18 mouse cellular contexts compared by ENCODE assay signal in the genomic region with DNA sequence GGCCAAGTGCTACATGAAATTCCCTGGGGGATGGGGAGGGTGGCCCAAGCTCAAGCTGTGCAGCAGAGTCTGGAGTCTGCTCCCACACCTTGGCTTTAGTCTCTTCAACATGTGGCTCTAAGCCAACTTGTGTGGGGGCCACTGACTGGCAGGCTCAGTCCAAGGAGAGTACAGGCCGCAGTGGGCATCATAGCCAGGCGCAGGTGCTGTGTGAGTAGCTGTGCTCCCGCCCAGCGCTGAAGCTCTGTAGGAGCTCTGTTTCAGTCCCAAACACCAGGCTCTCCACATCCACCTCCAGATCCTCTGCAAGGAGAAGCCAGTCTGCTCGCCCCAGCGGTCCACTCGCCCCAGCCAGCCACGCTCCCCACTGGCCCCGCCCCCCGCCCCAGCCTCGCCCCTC. TPM values are rescaled to one million over a fixed set of nuclear protein-coding genes. Genes with fewer than 3 reads are reported as not detected.
DNase-seq lines count a peak whose midpoint lies in the region; ATAC-seq and TF ChIP-seq lines count a peak whose summit lies in the region.
"Had no signal": no experiment of that assay in that cellular context is flagged by ENCODE, and none has a peak within 500 bp of the region (broad histone marks: within the 10 kb centered on the region; RNA-seq: fewer than 3 reads in every experiment).

No protein-coding gene starts in this region.

- H3K9me3 ChIP-seq in erythroblast, embryonic 14.5 days (ENCODE audit: control insufficient read depth, low read length) = no peaks in the 10 kb centered on the region
- H3K9me3 ChIP-seq in CH12.LX (replicated peaks; ENCODE audit: low read length) = no peaks in the 10 kb centered on the region
- no peaks in the 10 kb centered on the region for H3K9me3 ChIP-seq in liver, embryonic 15.5 days (replicated peaks)
- H3K9me3 ChIP-seq: G1E; heart, embryonic 13.5 days; limb, embryonic 13.5 days; lung, embryonic 15.5 days; midbrain, embryonic 15.5 days; neural tube, embryonic 13.5 days had no signal

- TF ChIP-seq RAD21 in CH12.LX (IDR thresholded peaks at IDR 0.05; ENCODE audit: low read depth, low read length) = no peak

- DNase-seq in kidney, postnatal 10 days = peak; percentile 50
- no peak for DNase-seq in kidney, adult 8-10 months
- no peak for DNase-seq in CH12.LX (ENCODE audit: extremely low read depth)
- DNase-seq in urinary bladder, adult 2 months (ENCODE audit: low spot score) = no peak
- DNase-seq in layer of hippocampus, postnatal 10 days (ENCODE audit: low spot score in 2 of 2) = no peak
- DNase-seq: adrenal gland, postnatal 14 days; cerebellum, postnatal 14 days; thymus, postnatal 36 days had no signal

- WGBS in liver, embryonic 15.5 days (ENCODE audit: insufficient replicate concordance) = 83% methylated on average over 11 of the region's 11 CpGs

- no peak for TF ChIP-seq CTCF in CH12.LX (conservative IDR thresholded peaks at IDR 0.05 in 1 of 2, IDR thresholded peaks at IDR 0.05 in 1 of 2; ENCODE audit: low read depth in 2 of 2, low read length in 2 of 2)

- no peak for TF ChIP-seq POLR2A in CH12.LX (IDR thresholded peaks at IDR 0.05; ENCODE audit: low read depth, low read length)

- no peak for TF ChIP-seq EP300 in CH12.LX (IDR thresholded peaks at IDR 0.05; ENCODE audit: low read length)

- peaks cover 33% of the 10 kb centered on the region for H3K79me2 ChIP-seq in CH12.LX (replicated peaks; ENCODE audit: control insufficient read depth, extremely low read depth, insufficient read depth, poor library complexity, severe bottlenecking)

- H3K4me3 ChIP-seq in erythroblast, embryonic 14.5 days (replicated peaks) = peak overlapping the region; percentile 8
- H3K4me3 ChIP-seq in CH12.LX (replicated peaks in 1 of 3; ENCODE audit: low read depth in 2 of 3, low read length in 2 of 3, poor library complexity in 1 of 3) = no peak overlapping the region
- 0 out of 2 replicates have a peak overlapping the region, but pooled peaks have one; percentile 1 for H3K4me3 ChIP-seq in liver, embryonic 15.5 days (replicated peaks)
- H3K4me3 ChIP-seq: heart, embryonic 13.5 days; limb, embryonic 13.5 days; lung, embryonic 15.5 days; midbrain, embryonic 15.5 days; neural tube, embryonic 13.5 days had no signal

- H3K4me1 ChIP-seq in erythroblast, embryonic 14.5 days (ENCODE audit: control insufficient read depth) = peaks cover 86% of the 10 kb centered on the region
- H3K4me1 ChIP-seq in CH12.LX (ENCODE audit: control insufficient read depth in 1 of 2, insufficient read depth in 2 of 2) = peaks cover 19 to 49% of the 10 kb centered on the region in 2 experiments
- H3K4me1 ChIP-seq in liver, embryonic 15.5 days (replicated peaks) = peaks cover 89% of the 10 kb centered on the region

- no peak overlapping the region for H3K27ac ChIP-seq in CH12.LX (ENCODE audit: insufficient read depth, low read depth)
- no peak overlapping the region for H3K27ac ChIP-seq in liver, embryonic 15.5 days (replicated peaks)
- H3K27ac ChIP-seq: heart, embryonic 13.5 days; limb, embryonic 13.5 days; lung, embryonic 15.5 days; midbrain, embryonic 15.5 days; neural tube, embryonic 13.5 days had no signal

- no peak for ATAC-seq in erythroblast, adult 5-6 weeks (replicated peaks; ENCODE audit: low FRiP score, poor library complexity, severe bottlenecking)
- no peak for ATAC-seq in liver, embryonic 15.5 days (ENCODE audit: insufficient read depth)
- ATAC-seq: inflammation-experienced regulatory T-cells, adult 6 months; midbrain, embryonic 15.5 days had no signal

- dilution Hi-C loops in CH12.LX (cut with MboI; ENCODE audit: extremely low pct_ligation_motif_present, extremely low pct_unique_long_range_greater_than_20kb, low sequenced_read_pairs) = no loop called here

- no peak overlapping the region for H3K9ac ChIP-seq in CH12.LX (ENCODE audit: insufficient read depth, low read depth)
- H3K9ac ChIP-seq in liver, embryonic 15.5 days = no peak overlapping the region
- H3K9ac ChIP-seq: heart, embryonic 13.5 days; limb, embryonic 13.5 days; lung, embryonic 15.5 days; midbrain, embryonic 15.5 days; neural tube, embryonic 13.5 days had no signal

- peaks cover 71% of the 10 kb centered on the region for H3K36me3 ChIP-seq in erythroblast, embryonic 14.5 days (ENCODE audit: control insufficient read depth)
- peaks cover 29 to 37% of the 10 kb centered on the region in 2 experiments for H3K36me3 ChIP-seq in CH12.LX (replicated peaks in 1 of 2; ENCODE audit: control insufficient read depth in 1 of 2, insufficient read depth in 1 of 2, low read length in 1 of 2)
- peaks cover 59% of the 10 kb centered on the region for H3K36me3 ChIP-seq in liver, embryonic 15.5 days (replicated peaks)

- in situ Hi-C loops in CH12.LX (cut with MboI; ENCODE audit: low pct_ligation_motif_present, low pct_unique_long_range_greater_than_20kb, low sequenced_read_pairs) = no loop called here

- H3K27me3 ChIP-seq in erythroblast, embryonic 14.5 days (ENCODE audit: control insufficient read depth) = no peaks in the 10 kb centered on the region
- no peaks in the 10 kb centered on the region for H3K27me3 ChIP-seq in CH12.LX (replicated peaks)
- no peaks in the 10 kb centered on the region for H3K27me3 ChIP-seq in liver, embryonic 15.5 days
- H3K27me3 ChIP-seq: heart, embryonic 13.5 days; limb, embryonic 13.5 days; lung, embryonic 15.5 days; midbrain, embryonic 15.5 days; neural tube, embryonic 13.5 days had no signal

- H3K4me2 ChIP-seq in CH12.LX (ENCODE audit: insufficient read depth, low read depth, poor library complexity, severe bottlenecking) = no peak overlapping the region
- 0 out of 2 replicates have a peak overlapping the region, but pooled peaks have one; percentile 25 for H3K4me2 ChIP-seq in liver, embryonic 15.5 days
- H3K4me2 ChIP-seq: heart, embryonic 13.5 days; limb, embryonic 13.5 days; lung, embryonic 15.5 days; midbrain, embryonic 15.5 days; neural tube, embryonic 13.5 days had no signal

TF ChIP-seq in CH12.LX, 34 proteins besides CTCF, POLR2A, EP300 and RAD21:
- TF ChIP-seq POLR2AphosphoS2 (IDR thresholded peaks at IDR 0.05; ENCODE audit: low read depth, low read length) (0 out of 2 replicates have a peak, but pooled peaks have one; percentile 13), ETS1 (conservative IDR thresholded peaks at IDR 0.05; ENCODE audit: low read depth, low read length) (no peak)

RNA-seq across cellular contexts. Expression of a gene that starts 3.9 kb away (rescaled TPM):
- polyA plus RNA-seq in erythroblast, embryonic 14.5 days (2012) = 11.5 and 12.0 TPM in 2 replicates
- total RNA-seq in erythroblast, adult 5-6 weeks (2015; ENCODE audit: low replicate concordance) = 44.1 and 62.1 TPM in 2 replicates
- total RNA-seq in erythroblast, adult 5-6 weeks (2017; ENCODE audit: low replicate concordance) = 12.9 and 19.2 TPM in 2 replicates
- 68.0 and 72.5 TPM in 2 replicates for total RNA-seq in CH12.LX (2012; rRNA removed)
- total RNA-seq in CH12.LX (2014; rRNA removed) = 44.5 and 45.3 TPM in 2 replicates
- 41.7 and 56.6 TPM in 2 replicates for polyA plus RNA-seq in CH12.LX (2012; ENCODE audit: insufficient read length, low read depth)
- polyA plus RNA-seq in liver, embryonic 15.5 days (2015; fragmentation: Nextera tagmentation; extraction: Ambion mirVana) = 48.6 and 51.3 TPM in 2 replicates
- polyA plus RNA-seq in urinary bladder, adult 2 months (2012; rRNA removed) = 100.0 and 134 TPM in 2 replicates
- 10 to 100 TPM; 62.4 to 66.9 TPM for total RNA-seq in layer of hippocampus, postnatal 10 days (2021)

RNA-seq across cellular contexts. Expression of a gene that starts 4.0 kb away (rescaled TPM):
- polyA plus RNA-seq in erythroblast, embryonic 14.5 days (2012) = 14.7 and 15.8 TPM in 2 replicates
- total RNA-seq in erythroblast, adult 5-6 weeks (2015; ENCODE audit: low replicate concordance) = 14.2 and 15.0 TPM in 2 replicates
- 20.1 and 28.7 TPM in 2 replicates for total RNA-seq in erythroblast, adult 5-6 weeks (2017; ENCODE audit: low replicate concordance)
- total RNA-seq in CH12.LX (2012; rRNA removed) = 7.3 and 10.0 TPM in 2 replicates
- total RNA-seq in CH12.LX (2014; rRNA removed) = 4.1 and 7.0 TPM in 2 replicates
- polyA plus RNA-seq in CH12.LX (2012; ENCODE audit: insufficient read length, low read depth) = 6.9 and 13.5 TPM in 2 replicates
- 28.8 and 33.6 TPM in 2 replicates for polyA plus RNA-seq in liver, embryonic 15.5 days (2015; fragmentation: Nextera tagmentation; extraction: Ambion mirVana)
- polyA plus RNA-seq in urinary bladder, adult 2 months (2012; rRNA removed) = 1.3 and 1.9 TPM in 2 replicates
- 1 to 10 TPM; 2.4 to 2.9 TPM for total RNA-seq in layer of hippocampus, postnatal 10 days (2021)

RNA-seq across cellular contexts. Expression of a gene that starts 5.3 kb away (rescaled TPM):
- 15.3 and 26.1 TPM in 2 replicates for polyA plus RNA-seq in erythroblast, embryonic 14.5 days (2012)
- 130 and 134 TPM in 2 replicates for total RNA-seq in erythroblast, adult 5-6 weeks (2015; ENCODE audit: low replicate concordance)
- 36.8 and 38.1 TPM in 2 replicates for total RNA-seq in erythroblast, adult 5-6 weeks (2017; ENCODE audit: low replicate concordance)
- total RNA-seq in CH12.LX (2012; rRNA removed) (253 and 302 TPM in 2 replicates), CH12.LX (2014; rRNA removed) (190 and 205 TPM in 2 replicates)
- 432 and 435 TPM in 2 replicates for polyA plus RNA-seq in CH12.LX (2012; ENCODE audit: insufficient read length, low read depth)
- 211 and 230 TPM in 2 replicates for polyA plus RNA-seq in liver, embryonic 15.5 days (2015; fragmentation: Nextera tagmentation; extraction: Ambion mirVana)
- polyA plus RNA-seq in urinary bladder, adult 2 months (2012; rRNA removed) = 168 and 176 TPM in 2 replicates
- total RNA-seq in layer of hippocampus, postnatal 10 days (2021) = 100 to 1,000 TPM; 169 to 177 TPM

RNA-seq across cellular contexts. Expression of a gene that starts 37.0 kb away (rescaled TPM):
- polyA plus RNA-seq in erythroblast, embryonic 14.5 days (2012) = 2.9 and 4.8 TPM in 2 replicates
- 19.6 and 20.2 TPM in 2 replicates for total RNA-seq in erythroblast, adult 5-6 weeks (2015; ENCODE audit: low replicate concordance)
- total RNA-seq in erythroblast, adult 5-6 weeks (2017; ENCODE audit: low replicate concordance) = 31.8 and 33.4 TPM in 2 replicates
- total RNA-seq in CH12.LX (2012; rRNA removed) = 126 and 150 TPM in 2 replicates
- total RNA-seq in CH12.LX (2014; rRNA removed) = 87.9 and 94.6 TPM in 2 replicates
- 169 and 174 TPM in 2 replicates for polyA plus RNA-seq in CH12.LX (2012; ENCODE audit: insufficient read length, low read depth)
- 58.8 and 62.1 TPM in 2 replicates for polyA plus RNA-seq in liver, embryonic 15.5 days (2015; fragmentation: Nextera tagmentation; extraction: Ambion mirVana)
- 67.3 and 72.5 TPM in 2 replicates for polyA plus RNA-seq in urinary bladder, adult 2 months (2012; rRNA removed)
- 10 to 100 TPM; 44.7 to 49.4 TPM for total RNA-seq in layer of hippocampus, postnatal 10 days (2021)

RNA-seq across cellular contexts. Expression of a gene that starts 43.9 kb away (rescaled TPM):
- polyA plus RNA-seq in erythroblast, embryonic 14.5 days (2012) = 0.03 TPM in 1 of 2 replicates, not detected in the other
- 9.0 and 14.2 TPM in 2 replicates for total RNA-seq in erythroblast, adult 5-6 weeks (2015; ENCODE audit: low replicate concordance)
- 7.8 and 7.9 TPM in 2 replicates for total RNA-seq in erythroblast, adult 5-6 weeks (2017; ENCODE audit: low replicate concordance)
- total RNA-seq in CH12.LX (2012; rRNA removed) = 7.4 and 8.0 TPM in 2 replicates
- 6.3 and 7.4 TPM in 2 replicates for total RNA-seq in CH12.LX (2014; rRNA removed)
- 6.5 and 7.6 TPM in 2 replicates for polyA plus RNA-seq in CH12.LX (2012; ENCODE audit: insufficient read length, low read depth)
- 2.2 and 2.9 TPM in 2 replicates for polyA plus RNA-seq in liver, embryonic 15.5 days (2015; fragmentation: Nextera tagmentation; extraction: Ambion mirVana)
- 2.0 and 2.7 TPM in 2 replicates for polyA plus RNA-seq in urinary bladder, adult 2 months (2012; rRNA removed)
- 10 to 100 TPM; 28.6 to 37.0 TPM for total RNA-seq in layer of hippocampus, postnatal 10 days (2021)

Comparison
In these comparisons a context has a peak if more than half of its experiments do, and no peak if none do; other contexts are left out.
1. H3K4me3 ChIP-seq: peak in erythroblast, embryonic 14.5 days (single experiment) and liver, embryonic 15.5 days (single experiment); none in CH12.LX (0 of 3).